Mouse (Mus musculus) telencephalon, adult 2 months (tissue): ENCODE results near the gene Npb.

Source experiments
- DNase-seq: peaks from one replicate; pipeline ENCODE4 v3.0.0-alpha.2; 2011; ENCODE audit warnings: low read depth, low spot score

The Npb gene

DNA sequence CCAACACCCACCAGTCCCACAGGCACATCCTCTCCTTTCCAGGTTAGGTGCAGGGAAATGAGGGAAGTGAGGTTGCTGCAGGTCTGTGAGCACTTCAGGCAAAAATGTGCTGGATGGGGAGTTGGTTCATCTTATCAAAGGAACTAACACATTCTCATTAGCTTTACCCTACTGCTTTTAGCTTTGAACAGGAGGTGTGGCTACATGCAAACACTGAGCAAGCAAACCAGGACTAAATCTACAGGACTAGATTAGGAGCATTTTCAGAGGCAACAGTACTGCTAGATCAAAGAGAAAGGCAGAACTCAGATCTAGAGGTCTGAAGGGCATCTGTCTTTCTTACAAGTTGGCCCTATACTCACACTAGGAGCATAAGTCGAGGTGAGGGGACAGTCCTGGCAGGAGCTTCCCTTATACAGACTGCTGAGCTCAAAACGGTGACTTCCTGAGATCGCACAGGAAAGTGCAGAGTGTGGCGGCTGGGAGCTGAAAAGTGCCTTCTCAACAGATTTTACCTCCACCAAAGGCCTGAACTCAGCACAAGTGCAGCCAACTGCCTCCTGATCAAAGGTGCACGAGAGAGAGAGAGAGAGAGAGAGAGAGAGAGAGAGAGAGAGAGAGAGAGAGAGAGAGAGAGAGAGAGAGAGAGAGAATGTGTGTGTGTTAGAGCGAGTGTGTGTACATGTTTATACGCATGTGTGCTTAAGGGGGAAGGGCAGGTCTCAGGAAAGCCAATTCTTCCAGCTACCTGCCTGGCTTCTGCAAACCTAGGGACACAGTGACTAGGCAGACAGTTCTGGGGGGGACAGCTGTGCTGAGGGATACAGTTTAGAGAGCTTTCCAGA is 22.8 kb downstream of the Npb start:
- no peak for DNase-seq

DNA sequence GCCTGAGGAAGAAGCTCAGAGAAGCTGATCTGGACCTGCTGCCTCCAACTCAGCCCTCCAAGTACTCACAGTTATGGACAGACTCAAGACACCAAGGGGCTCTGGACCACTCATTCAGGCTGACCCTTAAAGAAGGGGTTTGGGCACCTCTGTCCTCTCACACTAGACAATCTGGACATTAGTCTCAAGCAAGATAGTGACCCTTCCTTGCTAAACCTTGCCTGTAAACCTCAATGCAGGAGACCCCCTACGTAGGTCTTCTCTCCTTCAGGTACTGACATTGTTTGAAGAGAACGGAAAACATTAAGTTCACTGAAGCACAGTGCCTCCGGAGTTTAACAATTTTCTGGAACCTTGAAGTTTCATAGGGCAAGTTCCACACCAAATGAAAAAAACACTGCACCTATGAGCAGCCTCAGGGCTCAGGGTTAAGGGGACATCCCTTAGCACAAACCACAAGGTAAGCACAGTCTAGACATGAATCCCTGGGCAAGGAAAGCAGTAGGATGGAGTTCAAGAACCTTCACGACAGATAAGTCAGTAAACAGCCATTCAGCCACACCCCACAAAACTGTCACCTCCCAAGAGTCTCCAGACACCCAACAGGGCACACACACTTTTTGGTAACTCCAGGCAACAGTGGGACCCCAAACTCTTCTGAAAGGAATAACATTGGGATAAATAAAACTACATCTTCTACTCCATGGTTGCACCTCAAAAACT is 23.6 kb downstream of the Npb start:
- DNase-seq: no peak

DNA sequence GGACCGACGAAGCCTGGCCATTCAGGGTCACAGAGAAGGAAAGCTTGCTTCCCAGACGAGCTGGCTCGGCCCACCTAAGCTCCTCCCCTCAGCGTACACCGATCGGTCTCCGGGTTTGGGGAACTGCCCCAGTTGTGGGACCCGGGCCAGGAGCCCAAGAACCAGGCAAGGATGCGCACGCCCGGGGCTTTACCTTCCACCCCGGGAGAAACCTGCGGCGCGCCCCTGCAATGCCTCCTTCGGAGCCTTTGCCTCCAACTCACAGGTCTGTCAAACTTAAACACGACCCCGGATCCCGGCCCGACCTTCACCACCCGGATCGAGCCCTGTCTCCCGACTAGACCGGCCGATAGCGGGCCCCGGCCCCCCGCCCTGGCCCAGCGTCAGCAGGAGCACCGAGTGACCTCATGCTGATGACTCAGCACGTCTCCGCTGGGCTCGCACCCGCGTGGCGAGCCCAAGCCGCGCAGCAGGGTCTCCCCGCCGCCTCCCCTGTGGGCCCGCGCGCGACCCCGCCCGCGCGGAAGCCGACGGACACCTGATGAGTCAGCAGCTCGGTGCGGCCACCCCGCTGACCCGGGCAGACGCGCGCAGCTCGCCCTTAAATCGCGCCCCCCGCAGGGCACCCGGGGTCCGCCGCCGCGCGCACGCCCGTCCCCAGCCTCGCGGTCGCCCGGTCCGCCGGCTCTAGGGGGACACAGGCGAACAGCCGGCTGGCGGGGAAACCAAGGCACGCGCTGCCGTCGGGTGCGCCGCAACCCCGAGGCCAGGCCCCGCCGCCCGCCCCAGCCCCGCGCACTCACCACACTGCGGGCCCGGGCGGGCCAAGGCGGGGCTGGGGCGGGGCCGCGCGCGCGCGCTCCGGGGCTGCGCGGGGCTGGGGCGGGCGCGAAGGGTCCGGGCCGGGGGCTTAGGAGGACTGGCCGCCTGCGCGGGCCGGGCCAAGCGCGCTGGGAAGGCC is 24.6 kb downstream of the Npb start:
- no peak for DNase-seq

DNA sequence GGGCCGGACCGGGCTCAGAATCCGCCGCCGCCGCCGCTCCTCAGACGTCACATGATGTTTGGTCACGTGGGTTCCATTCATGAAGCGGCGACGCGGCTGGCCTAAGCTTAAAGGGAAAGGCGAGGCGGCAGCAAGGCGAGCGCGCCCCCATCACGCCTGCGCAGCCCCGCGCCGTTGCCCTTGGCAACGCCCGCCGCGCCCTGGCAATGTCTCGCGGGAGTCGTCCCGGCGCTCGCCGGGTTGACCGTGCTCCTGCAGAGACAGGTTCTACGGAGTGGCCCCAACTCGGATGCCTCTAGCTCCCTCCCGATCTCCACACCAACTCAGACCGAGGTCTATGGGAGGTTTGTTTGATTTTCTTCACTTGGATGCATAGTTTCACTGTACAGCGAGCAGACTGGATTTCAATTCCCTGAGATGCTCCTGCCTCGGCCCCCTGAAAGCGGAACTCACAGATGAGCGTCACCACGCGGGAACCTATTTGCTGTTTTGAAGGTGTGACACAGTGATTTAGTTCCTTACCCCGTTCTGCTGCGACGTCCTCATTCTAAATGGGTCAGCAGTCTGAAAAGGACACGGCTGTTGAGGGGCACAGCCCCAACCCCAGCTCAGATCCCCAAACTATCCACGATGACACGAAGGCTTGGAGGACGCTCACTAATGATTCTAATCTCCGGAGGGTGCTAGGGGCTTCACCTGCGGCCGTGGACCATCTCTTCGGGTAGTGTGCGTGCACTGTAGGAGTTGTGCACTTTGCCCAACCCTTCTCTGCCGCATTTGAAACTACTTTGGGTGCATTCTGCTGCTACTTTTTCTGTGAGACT is 25.5 kb downstream of the Npb start, which contains the start of gene Mafg:
Gene Mafg (minus strand): TSS at position 81 of the 824 bp plus-strand sequence.
- DNase-seq: peak; percentile 89

DNA sequence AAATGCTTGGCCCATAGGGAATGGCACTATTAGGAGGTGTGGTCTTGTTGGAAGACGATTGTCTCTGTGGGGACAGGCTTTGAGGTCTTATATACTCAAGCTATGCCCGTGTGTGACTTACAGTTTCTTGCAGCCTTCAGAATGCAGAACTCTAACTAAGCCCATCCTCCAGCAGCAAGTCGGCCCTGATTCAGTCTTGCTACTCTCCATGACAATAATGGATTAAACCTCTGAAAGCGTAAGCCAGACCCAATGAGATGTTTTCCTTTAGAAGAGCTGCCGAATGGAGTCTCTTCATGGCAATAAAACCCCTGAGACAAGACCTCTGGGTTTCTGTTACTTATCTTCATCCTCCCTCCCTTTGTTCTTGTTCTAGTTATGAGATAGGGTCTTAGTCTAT is 26.5 kb downstream of the Npb start:
- no peak for DNase-seq

DNA sequence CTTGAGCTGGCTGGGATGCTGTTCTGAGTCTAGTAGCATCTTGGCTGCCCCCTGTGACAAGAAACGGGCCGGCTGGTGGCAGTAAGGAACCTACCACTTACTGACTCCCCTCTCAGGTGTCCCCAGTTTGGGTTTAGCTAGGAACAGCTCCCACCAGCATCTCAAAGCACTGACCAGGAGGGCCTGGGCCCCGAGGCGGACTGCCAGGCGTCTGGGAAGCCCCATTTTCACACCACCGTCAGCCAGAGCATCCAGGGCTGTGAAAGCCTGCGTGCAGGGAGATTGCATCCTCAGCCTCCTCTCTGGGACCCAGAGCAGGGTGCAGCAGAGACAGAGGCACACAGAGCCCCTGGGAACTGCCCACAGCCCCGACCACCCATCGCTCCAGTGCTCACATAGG is 33.0 kb downstream of the Npb start:
- DNase-seq: no peak

DNA sequence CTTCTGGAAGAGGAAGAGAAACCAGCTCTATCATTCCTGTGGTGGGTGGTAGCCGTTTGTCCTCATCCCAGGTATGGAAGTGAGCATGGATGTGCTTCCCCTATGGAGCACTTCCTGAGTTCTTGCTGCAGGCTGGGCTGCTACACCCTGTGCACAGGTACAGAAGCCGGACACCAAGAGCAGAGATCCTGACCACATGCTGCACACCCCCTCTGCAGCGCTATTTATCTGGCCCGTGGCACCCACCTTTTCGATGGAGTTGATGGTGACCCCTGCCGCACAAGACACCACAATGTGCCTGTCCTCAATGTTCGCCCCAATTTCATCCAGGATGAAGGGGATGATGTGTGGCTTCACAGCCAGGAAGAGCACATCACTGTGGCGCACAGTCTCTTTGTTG is 33.6 kb downstream of the Npb start:
- no peak for DNase-seq

DNA sequence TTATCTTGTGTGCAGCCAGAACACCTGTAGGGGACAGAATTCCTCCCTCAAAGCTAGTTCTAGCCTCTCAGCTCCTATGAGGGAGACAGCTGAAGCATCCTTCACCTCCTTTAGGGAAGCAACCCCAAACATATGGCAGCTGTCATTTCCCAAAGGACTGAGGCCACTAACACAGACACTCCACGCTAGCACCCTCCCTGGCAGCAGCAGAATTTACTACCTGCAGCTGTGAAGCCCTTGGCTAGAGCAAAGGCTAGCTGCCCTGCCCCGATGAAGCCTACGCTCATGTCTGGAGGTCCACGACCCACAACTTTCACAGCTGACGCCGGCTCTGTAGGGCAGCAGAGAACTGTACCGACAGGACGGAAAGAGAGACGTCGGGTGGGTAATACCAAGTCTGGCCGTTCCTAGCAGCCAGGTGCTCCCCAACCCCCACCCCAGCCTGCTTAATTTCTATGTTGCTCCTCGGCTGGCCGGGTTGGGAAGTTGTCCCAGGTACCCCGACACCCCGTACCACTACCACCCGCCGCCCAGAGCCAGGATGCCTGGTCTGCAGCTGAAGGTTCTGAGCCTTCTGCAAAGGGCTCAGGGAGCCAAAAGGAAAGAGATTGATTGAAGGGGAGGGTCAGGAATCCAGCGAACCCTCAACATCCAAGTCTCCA is 34.8 kb downstream of the Npb start:
- DNase-seq: no peak

DNA sequence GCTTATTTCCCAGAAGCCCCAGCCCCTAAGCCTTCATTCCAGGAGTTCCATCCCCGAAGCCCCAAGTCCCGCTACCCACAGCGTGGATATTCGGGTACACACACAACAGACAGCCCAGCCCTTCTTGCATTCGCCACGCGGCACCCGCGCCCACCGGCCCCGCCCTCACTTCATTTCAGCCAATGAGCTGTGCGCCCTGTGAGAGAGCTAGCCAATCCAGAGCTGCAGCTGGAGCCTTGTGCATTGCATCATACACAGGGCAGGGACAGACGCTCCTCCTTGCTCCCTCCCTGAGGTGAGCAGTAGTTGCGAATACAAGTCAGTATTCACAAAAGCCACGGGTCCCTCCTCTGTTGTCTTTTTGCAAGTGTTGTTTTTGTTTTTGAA is 35.3 kb downstream of the Npb start, which contains the start of gene Pycr1:
Gene Pycr1 (minus strand): TSS at position 169 of the 387 bp plus-strand sequence.
- DNase-seq: peak; percentile 82

DNA sequence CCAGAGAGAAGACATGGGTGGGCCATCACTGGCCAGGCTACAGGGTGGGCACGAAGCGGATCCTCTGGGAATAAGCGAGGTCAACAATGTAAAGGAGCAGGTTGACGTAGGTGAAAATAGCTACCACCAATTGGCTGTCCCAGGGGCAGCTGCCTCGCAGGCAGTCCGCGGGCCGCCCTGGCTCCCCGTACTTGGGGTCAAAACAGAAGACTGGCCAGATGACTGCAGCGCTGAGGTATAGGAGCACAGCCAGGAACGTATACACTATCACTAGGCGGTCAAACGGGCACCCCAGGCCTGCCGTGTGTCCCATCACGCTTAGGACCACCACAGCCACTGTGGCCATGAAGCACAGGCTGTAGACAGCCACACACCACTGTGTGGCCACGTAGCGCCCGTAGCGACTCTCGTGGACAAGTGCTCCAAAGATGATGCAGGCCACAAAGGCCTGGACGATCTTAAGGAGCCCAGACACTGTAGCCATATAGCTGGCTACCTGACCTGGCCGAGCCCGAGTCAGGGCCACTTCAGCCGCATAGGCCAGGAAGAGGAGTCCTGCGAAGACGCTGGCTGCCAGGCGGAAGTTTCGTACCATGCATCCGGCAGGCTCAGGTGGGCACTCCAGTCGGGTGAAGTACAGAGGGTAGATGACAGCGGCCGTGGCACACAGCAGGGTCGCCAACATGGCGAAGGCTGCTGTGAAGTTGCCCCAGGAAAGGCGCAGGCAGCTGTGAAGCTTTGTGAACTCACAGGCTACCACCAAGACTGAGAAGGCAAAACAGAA is 39.0 kb downstream of the Npb start:
- no peak for DNase-seq

DNA sequence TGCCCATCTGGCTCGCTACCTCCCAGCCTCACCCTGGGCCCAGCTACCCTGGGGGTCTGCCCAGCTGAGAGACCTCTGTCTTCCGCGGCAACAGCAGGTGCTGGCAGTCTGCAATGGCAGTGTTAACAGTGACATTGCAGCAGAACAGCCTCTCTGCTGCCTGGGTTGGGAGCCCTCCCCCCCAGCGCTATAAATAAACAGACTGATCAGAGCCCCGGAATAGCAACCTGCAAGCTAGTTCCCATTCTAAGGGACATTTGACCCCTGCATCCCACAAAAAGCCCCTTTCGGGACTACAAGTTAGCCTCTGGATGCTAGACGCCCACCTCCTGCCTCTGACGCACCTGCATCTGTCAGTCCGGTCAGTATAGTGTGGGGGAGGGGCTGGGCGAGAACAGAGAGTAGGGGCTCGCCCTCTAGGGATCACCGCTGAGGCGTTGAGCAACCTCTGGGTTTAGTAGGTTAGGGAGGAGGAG is 39.8 kb downstream of the Npb start, which contains the start of gene Myadml2:
Gene Myadml2 (minus strand): TSS at position 158 of the 476 bp plus-strand sequence.
- no peak for DNase-seq

DNA sequence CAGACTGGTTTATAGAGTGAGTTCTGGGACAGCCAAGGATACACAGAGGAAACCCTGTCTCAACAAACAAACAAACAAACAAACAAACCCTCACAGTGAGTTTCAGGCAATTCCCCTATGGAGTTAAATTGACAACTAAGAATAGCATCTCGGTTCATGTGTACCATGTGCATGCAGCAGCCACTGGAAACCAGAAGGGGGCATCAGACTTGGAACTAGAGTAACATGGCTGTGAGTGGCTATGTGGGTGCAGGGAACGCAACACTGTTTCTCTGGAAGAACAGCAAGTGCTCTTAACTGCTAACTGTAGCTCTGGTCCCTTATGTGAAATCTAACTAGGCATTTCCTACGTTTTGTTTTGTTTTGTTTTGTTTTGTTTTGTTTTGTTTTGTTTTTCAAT is 43.6 kb downstream of the Npb start:
- DNase-seq: no peak

DNA sequence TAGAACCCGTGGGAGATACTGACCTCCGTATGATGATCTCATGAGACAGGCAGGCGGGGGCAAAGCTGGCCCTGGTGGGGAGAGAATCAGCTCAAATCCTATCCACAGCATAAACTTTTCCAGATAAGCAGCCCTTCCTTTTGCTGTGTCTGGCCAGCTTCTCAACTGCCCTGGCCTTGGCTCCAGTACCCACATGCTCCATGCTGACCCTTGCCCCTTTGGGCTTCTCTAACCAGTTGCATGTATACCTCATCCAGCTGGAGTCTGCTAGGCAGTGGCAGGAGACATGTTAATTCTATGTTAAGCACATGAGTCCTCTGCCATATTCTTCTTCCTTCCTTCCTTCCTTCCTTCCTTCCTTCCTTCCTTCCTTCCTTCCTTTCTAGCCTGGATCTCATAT is 46.5 kb downstream of the Npb start:
- no peak for DNase-seq

DNA sequence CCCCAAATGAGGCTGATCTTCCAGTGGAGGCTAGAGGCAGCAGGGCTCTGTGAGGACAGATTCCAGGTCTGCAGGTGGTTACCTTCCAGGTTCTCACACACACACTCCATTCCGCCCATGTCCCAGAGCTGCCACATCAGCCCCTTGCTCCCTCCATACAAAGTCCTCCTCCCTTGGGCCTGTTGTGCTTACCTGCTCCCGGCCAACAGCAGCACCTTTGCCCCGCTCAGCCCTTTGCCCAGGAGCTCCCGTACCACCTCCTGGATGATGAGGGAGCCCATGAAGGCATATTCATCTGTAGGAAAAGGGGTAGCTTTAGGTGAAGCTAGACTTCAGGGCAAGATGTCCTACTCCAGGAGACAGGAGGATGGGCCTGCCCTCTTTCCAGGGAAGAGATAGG is 49.0 kb downstream of the Npb start:
- no peak for DNase-seq
